Mouse (Mus musculus): ENCODE data around the gene Ino80d. TPM values are rescaled to one million over a fixed set of nuclear protein-coding genes. Genes with fewer than 3 reads are reported as not detected.

Ino80d gene
- total and polyA plus RNA-seq, 2 experiments from 2014 or later: 9.2 to 10.4 TPM

GRCm38 (mm10) chr1:63110536-63111285 is 3.8 kb downstream of the Ino80d start:
- no peak overlapping the region for H3K4me3 ChIP-seq (ENCODE audit: low read length)
- H3K27ac ChIP-seq: peak overlapping the region; percentile 56; the same call in 1 of the 2 replicates
- 46% methylated on average over 7 of the region's 7 CpGs for WGBS
- H3K27me3 ChIP-seq (ENCODE audit: insufficient read depth, low read length): no peaks in the 10 kb centered on the region
- ATAC-seq (no peak), DNase-seq (ENCODE audit: low spot score) (peak; percentile 59)
- peaks cover 4% of the 10 kb centered on the region; the same call in 1 of the 2 replicates for H3K4me1 ChIP-seq (ENCODE audit: insufficient read depth, low read length)
- no peak overlapping the region for H3K9ac ChIP-seq (replicated peaks; ENCODE audit: low read length)
- no peaks in the 10 kb centered on the region for H3K36me3 ChIP-seq (ENCODE audit: insufficient read depth, low read length)
- no peaks in the 10 kb centered on the region for H3K9me3 ChIP-seq (ENCODE audit: low read length)
- H3K4me2 ChIP-seq (ENCODE audit: low read depth, low read length): no peak overlapping the region
- peak; percentile 61 for TF ChIP-seq CTCF (IDR thresholded peaks at IDR 0.05; ENCODE audit: low read depth)

DNA sequence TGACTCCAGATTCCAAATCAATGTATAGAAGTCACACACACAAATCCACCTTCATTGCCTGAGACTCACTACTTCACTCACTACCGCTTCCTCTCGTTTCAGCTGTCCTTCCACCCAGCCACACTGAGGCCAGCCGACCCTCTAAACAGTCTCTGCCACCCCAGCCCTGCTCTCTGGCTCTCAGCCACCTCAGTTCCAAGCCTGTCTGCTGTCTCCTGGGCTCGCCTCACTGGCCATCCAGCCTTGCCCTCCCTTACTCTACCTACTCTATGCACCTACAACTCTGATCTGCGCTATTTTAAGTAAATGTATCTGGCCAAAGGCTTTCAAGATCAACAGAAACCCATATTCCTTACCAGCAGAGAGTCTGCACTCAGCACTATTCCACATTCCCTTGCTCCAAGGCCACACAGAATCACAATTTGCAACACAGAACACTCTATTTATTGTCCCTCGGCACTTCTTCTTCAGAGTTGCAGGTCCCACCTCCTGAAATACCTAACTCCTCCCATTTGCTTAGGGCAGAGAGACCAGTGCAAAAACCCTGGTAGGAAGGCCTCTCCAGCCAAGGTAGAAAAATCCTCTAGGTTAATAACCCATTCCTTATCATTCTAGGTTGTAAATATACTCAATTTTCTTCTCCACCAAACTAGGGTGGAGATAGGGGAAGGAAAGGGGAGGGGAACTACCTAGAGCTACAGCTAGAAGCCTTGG is 6.7 kb downstream of the Ino80d start:
- WGBS: 65% methylated on average over 6 of the region's 6 CpGs

DNA sequence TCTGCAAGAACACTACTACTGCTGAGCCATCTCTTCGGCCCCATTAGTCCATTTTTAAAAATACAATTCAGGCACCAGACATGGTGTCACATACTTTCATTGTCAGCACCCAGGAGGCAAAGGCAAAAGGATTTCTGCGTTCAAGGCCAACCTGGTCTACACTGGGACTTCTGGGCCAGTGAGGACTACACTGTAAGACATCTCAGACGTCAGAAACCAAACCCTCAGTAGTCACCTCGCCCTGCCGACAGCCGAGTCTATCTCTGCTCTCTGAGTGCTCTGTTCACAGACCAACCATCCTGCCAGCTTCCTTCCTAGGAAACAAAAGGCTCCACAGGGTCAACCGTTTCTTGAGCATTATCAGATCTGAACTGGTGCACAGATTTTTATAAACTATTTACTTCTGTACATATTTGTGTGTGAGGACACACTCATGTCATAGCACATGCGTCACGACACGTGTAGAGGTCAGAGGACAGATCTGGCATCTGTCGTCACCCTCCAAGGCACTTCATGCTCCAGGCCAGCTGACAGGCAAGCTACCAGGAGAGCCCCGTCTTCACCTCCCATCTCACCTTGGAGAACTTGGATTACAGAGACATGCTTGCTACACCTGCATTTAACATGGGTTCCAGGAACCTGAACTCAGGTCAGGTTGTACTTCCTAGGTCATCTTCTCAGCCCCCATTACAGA is 11.6 kb downstream of the Ino80d start:
- Histone ChIP-seq H3K4me3 (ENCODE audit: low read length) (no peak overlapping the region), H3K27me3 (ENCODE audit: insufficient read depth, low read length) (no peaks in the 10 kb centered on the region), H3K4me1 (ENCODE audit: insufficient read depth, low read length) (no peaks in the 10 kb centered on the region), H3K4me2 (ENCODE audit: low read depth, low read length) (no peak overlapping the region), H3K9me3 (ENCODE audit: low read length) (no peaks in the 10 kb centered on the region), H3K27ac (no peak overlapping the region), H3K9ac (replicated peaks; ENCODE audit: low read length) (no peak overlapping the region), H3K36me3 (ENCODE audit: insufficient read depth, low read length) (peaks cover 14% of the 10 kb centered on the region; the same call in 1 of the 2 replicates)
- WGBS: 93% methylated on average over 12 of the region's 12 CpGs
- DNase-seq (ENCODE audit: low spot score) (no peak), ATAC-seq (no peak)
- no peak for TF ChIP-seq CTCF (IDR thresholded peaks at IDR 0.05; ENCODE audit: low read depth)

More for the DNA sequence above, 6.7 kb downstream of the Ino80d start:
- no peak for TF ChIP-seq CTCF (IDR thresholded peaks at IDR 0.05; ENCODE audit: low read depth)
- Histone ChIP-seq H3K4me2 (ENCODE audit: low read depth, low read length) (no peak overlapping the region), H3K27me3 (ENCODE audit: insufficient read depth, low read length) (no peaks in the 10 kb centered on the region), H3K4me3 (ENCODE audit: low read length) (no peak overlapping the region), H3K27ac (no peak overlapping the region), H3K4me1 (ENCODE audit: insufficient read depth, low read length) (peaks cover 4% of the 10 kb centered on the region; the same call in 1 of the 2 replicates), H3K9me3 (ENCODE audit: low read length) (no peaks in the 10 kb centered on the region), H3K36me3 (ENCODE audit: insufficient read depth, low read length) (no peaks in the 10 kb centered on the region; the same call in 1 of the 2 replicates), H3K9ac (replicated peaks; ENCODE audit: low read length) (no peak overlapping the region)
- no peak for ATAC-seq
- no peak for DNase-seq (ENCODE audit: low spot score)

- no peaks in the 10 kb centered on the region for H3K4me1 ChIP-seq (ENCODE audit: insufficient read depth, low read length)
- H3K36me3 ChIP-seq (ENCODE audit: insufficient read depth, low read length): peaks cover 15% of the 10 kb centered on the region; the same call in 1 of the 2 replicates
- no peak for TF ChIP-seq CTCF (IDR thresholded peaks at IDR 0.05; ENCODE audit: low read depth)
Measured at GRCm38 (mm10) chr1:63100196-63100595, 14.3 kb downstream of the Ino80d start.

DNA sequence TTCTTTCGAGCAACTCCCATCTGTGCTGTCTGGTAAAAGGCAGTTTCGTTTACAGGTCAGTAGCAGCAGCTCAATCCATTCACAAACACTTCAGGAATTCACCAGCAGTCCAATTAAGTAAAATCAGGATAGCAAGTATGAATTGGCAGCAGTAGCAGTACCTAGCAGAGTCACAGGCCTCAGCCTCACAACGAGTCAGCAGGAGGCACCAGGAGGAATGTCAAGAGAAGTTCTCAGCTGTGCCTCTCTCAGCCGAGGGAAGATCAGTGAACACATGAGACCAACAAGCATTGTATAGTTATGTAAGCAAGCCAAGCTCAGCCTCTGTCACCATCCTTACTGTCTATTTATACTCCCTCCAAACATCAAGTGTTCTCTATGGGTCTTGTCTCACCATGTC is 15.6 kb downstream of the Ino80d start:
- ATAC-seq: no peak
- Histone ChIP-seq H3K4me2 (ENCODE audit: low read depth, low read length) (no peak overlapping the region), H3K9ac (replicated peaks; ENCODE audit: low read length) (no peak overlapping the region), H3K9me3 (ENCODE audit: low read length) (no peaks in the 10 kb centered on the region), H3K27me3 (ENCODE audit: insufficient read depth, low read length) (no peaks in the 10 kb centered on the region), H3K4me1 (ENCODE audit: insufficient read depth, low read length) (no peaks in the 10 kb centered on the region), H3K4me3 (ENCODE audit: low read length) (no peak overlapping the region), H3K27ac (no peak overlapping the region), H3K36me3 (ENCODE audit: insufficient read depth, low read length) (peaks cover 15% of the 10 kb centered on the region; the same call in 1 of the 2 replicates)
- no peak for DNase-seq (ENCODE audit: low spot score)
- WGBS: 77% methylated on average over 4 of the region's 4 CpGs
- no peak for TF ChIP-seq CTCF (IDR thresholded peaks at IDR 0.05; ENCODE audit: low read depth)

More at GRCm38 (mm10) chr1:63100196-63100595, 14.3 kb downstream of the Ino80d start:
- Histone ChIP-seq H3K27ac (no peak overlapping the region), H3K4me3 (ENCODE audit: low read length) (no peak overlapping the region), H3K9ac (replicated peaks; ENCODE audit: low read length) (no peak overlapping the region), H3K9me3 (ENCODE audit: low read length) (no peaks in the 10 kb centered on the region), H3K4me2 (ENCODE audit: low read depth, low read length) (no peak overlapping the region), H3K27me3 (ENCODE audit: insufficient read depth, low read length) (no peaks in the 10 kb centered on the region)
- no peak for DNase-seq (ENCODE audit: low spot score)
- WGBS: 96% methylated on average over 8 of the region's 8 CpGs
- no peak for ATAC-seq

DNA sequence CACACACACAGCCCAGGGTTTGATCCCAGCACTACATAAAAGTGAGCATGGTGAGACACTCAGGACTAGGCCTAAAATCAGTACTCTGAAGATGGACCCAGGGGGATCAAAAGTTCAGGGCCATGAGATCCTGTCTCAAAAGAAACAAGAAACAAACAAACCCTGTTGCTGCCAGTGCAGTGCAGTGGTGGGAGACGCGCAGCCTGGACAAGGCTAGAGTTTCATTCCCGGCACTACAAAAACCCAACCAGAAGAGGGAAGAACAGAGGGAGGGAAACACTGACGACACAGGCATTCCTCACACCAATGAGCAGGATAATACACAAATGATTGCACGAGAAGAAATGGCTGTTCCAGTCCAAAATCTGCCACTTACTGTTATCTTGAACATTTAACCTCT is 18.4 kb downstream of the Ino80d start:
- ATAC-seq: no peak
- WGBS: 78% methylated on average over 5 of the region's 5 CpGs
- peaks cover 30% of the 10 kb centered on the region; the same call in 1 of the 2 replicates for H3K36me3 ChIP-seq (ENCODE audit: insufficient read depth, low read length)

More for the DNA sequence above, 18.4 kb downstream of the Ino80d start:
- TF ChIP-seq CTCF (IDR thresholded peaks at IDR 0.05; ENCODE audit: low read depth): no peak
- Histone ChIP-seq H3K9me3 (ENCODE audit: low read length) (no peaks in the 10 kb centered on the region), H3K9ac (replicated peaks; ENCODE audit: low read length) (no peak overlapping the region), H3K27me3 (ENCODE audit: insufficient read depth, low read length) (no peaks in the 10 kb centered on the region), H3K27ac (no peak overlapping the region), H3K4me1 (ENCODE audit: insufficient read depth, low read length) (no peaks in the 10 kb centered on the region), H3K4me2 (ENCODE audit: low read depth, low read length) (no peak overlapping the region), H3K4me3 (ENCODE audit: low read length) (no peak overlapping the region)
- no peak for DNase-seq (ENCODE audit: low spot score)
